Mouse (Mus musculus): ENCODE results near the gene Agbl2.

Gene Agbl2

GRCm38 (mm10) chr2:90871180-90871961 lies 88.8 kb downstream of the Agbl2 start:
- DNase-seq (ENCODE audit: low read depth): no peak

- no peak for DNase-seq (ENCODE audit: low read depth)
These were observed 91.5 kb downstream of the Agbl2 start for GRCm38 (mm10) chr2:90874025-90874424.

GRCm38 (mm10) chr2:90875239-90875638 lies 92.7 kb downstream of the Agbl2 start:
- no peak for DNase-seq (ENCODE audit: low read depth)

GRCm38 (mm10) chr2:90877584-90878259 lies 95.2 kb downstream of the Agbl2 start:
- DNase-seq (ENCODE audit: low read depth): no peak

GRCm38 (mm10) chr2:90879419-90879818 lies 96.9 kb downstream of the Agbl2 start:
- no peak for DNase-seq (ENCODE audit: low read depth)

GRCm38 (mm10) chr2:90880144-90880785 lies 97.7 kb downstream of the Agbl2 start:
- DNase-seq (ENCODE audit: low read depth): no peak

- DNase-seq (ENCODE audit: low read depth): no peak
These were observed 99.3 kb downstream of the Agbl2 start for GRCm38 (mm10) chr2:90881824-90882223.
